Mouse (Mus musculus): Measurements from ENCODE around the gene Stk32c. TPM values are rescaled to one million over a fixed set of nuclear protein-coding genes. Genes with fewer than 3 reads are reported as not detected.

Stk32c gene
- polyA plus RNA-seq, 1 experiment from 2014 or later: 0.26 TPM

DNA sequence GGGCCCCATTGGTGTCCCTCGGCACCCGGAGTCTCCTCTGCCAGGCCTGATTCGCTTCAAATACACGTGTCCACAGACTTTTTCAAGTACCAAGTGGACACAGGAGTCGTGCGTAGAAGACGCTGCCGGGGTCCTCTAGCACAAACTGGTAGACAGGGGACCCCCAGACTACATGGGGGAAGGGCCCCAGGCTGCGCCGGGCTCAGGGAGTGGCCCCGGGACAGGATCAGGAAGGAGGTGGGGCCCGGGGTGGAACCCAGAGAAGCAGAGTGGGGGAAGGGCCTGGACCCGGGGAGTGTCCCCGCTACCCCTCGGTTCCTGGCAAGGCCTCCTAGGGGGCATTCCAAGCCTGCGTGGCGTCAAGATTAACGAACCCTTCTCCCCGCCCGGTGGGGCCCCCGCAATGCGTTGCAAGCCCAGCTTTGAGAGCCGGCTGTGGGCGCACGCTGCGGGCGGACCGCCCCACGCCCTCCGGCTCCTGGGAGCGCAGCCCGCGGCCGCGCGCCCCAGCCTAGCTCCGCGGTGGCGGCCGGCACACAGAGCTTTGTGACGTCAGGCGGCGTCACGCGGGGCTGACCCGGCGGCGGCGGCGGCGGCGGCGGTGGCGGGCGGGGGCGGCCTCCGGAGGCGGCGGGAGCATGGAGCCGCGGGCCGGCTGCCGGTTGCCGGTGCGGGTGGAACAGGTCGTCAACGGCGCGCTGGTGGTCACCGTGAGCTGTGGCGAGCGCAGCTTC lies 34.9 kb upstream of the Stk32c start, which contains the start of gene Pwwp2b:
TSS of gene Pwwp2b (plus strand) at position 602 of the 734 bp plus-strand sequence.
- Histone ChIP-seq H3K27ac (peak within 1 kb of the TSS; percentile 37; the same call in 1 of the 2 replicates), H3K36me3 (no peaks in the 10 kb centered on the region), H3K9ac (peak within 1 kb of the TSS; percentile 73), H3K4me3 (peak within 1 kb of the TSS; percentile 66), H3K4me2 (replicated peaks) (peak within 1 kb of the TSS; percentile 95), H3K9me3 (no peaks in the 10 kb centered on the region), H3K27me3 (peaks cover 10% of the 10 kb centered on the region; the same call in 1 of the 2 replicates), H3K4me1 (peaks cover 40% of the 10 kb centered on the region)
- under 1% methylated on average over 70 of the region's 72 CpGs for WGBS
- peak; percentile 50; the same call in 1 of the 2 replicates for ATAC-seq (ENCODE audit: insufficient number of reproducible peaks, insufficient read depth, low FRiP score, low TSS enrichment)

DNA sequence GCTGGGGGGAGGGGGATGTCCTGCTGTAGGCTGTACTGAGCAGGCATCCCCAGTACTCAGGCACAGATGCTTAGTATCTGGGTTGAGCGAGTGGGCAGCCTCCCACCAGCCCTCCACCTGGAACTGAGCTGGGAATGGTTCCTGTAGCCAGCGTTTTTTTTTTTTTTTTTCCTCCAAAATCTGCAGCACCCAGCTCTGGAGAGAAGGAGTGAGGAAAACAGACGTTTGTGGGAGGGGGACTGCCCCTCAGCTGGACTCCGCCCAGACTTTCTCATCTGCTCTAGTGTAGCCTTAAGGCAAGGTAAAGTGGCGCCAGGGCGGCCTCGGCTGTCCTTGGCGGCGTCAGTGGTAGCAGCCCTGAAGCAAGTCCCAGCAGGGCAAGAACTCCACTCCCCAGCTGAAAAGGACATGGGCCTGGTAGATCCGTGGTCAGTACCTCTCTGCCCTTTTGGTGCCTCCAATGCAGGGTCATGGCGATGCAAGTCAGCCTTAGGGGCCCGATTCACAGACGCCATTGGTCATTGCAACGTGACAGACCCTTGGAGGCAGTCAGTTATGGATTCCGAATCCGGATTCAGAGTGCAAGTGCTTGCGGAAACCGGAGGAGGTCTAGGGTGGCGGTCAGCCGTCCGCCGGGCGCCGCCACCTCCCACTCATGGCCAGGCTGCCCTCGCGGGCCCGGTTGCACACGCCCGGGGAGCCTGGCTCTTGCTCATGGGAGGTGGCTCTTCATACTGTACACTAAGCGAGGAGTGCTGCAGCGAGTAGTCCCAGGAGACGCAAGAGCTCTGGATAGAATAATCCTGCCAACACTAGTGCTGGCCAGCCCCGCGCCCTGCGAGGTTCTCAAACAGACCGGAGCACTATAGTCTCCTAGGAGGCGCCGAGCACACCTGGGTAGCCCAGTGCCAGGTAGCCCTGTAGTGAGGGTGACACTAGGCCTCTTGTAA lies 34.1 kb upstream of the Stk32c start:
- Histone ChIP-seq H3K36me3 (no peaks in the 10 kb centered on the region), H3K9ac (peak overlapping the region; percentile 73), H3K9me3 (no peaks in the 10 kb centered on the region), H3K27me3 (peaks cover 10% of the 10 kb centered on the region; the same call in 1 of the 2 replicates), H3K4me2 (replicated peaks) (peak overlapping the region; percentile 95), H3K4me1 (peaks cover 39% of the 10 kb centered on the region), H3K27ac (0 out of 2 replicates have a peak overlapping the region, but pooled peaks have one; percentile 37), H3K4me3 (peak overlapping the region; percentile 66)
- peak; percentile 53 for ATAC-seq (ENCODE audit: insufficient number of reproducible peaks, insufficient read depth, low FRiP score, low TSS enrichment)
- WGBS: 2% methylated on average over 38 of the region's 38 CpGs

DNA sequence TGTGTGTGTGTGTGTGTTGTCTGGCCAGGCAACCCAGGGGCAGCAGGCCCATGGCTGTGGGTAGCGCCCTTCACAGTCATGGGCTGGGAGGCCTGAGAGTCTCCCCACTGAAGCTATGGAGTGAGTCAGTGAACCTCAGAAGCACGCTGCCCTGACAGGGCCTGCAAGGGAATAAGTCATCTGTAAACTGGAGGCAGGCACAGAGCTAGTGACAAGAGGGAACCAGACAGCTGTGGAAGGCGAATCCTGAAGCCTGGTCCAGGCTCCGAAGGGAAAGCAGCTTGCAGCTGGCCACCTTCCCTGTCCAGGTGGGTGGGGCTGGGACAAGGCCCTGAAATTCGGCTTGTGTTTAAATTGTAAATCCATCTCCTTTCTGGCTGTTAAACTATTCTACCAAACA lies 33.0 kb upstream of the Stk32c start:
- Histone ChIP-seq H3K9ac (no peak overlapping the region), H3K9me3 (no peaks in the 10 kb centered on the region), H3K4me3 (no peak overlapping the region), H3K27ac (no peak overlapping the region), H3K4me1 (peaks cover 33% of the 10 kb centered on the region), H3K36me3 (no peaks in the 10 kb centered on the region), H3K27me3 (peaks cover 15% of the 10 kb centered on the region; the same call in 1 of the 2 replicates), H3K4me2 (replicated peaks) (no peak overlapping the region)
- 68% methylated on average over 5 of the region's 5 CpGs for WGBS
- no peak for ATAC-seq (ENCODE audit: insufficient number of reproducible peaks, insufficient read depth, low FRiP score, low TSS enrichment)

DNA sequence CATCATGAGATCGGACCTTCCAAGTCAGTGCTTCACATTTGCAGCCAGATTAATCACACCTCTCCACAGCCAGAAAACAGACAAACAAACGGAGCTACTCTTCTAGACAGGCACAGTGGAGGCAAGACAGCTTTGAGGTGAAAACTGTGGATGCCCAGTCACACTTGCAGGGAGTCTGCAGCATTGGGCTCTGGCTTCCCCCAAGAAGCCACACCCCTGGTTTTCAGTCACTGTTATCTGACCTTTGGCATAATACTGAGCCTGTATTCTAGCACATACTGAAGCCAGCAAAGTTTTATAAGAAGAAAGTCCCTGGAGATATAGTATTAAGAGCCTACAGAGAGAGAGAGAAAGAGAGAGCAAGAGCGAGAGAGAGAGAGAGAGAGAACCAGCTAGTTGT lies 26.3 kb upstream of the Stk32c start:
- H3K9ac ChIP-seq: no peak overlapping the region
- 72% methylated on average over 3 of the region's 3 CpGs for WGBS

DNA sequence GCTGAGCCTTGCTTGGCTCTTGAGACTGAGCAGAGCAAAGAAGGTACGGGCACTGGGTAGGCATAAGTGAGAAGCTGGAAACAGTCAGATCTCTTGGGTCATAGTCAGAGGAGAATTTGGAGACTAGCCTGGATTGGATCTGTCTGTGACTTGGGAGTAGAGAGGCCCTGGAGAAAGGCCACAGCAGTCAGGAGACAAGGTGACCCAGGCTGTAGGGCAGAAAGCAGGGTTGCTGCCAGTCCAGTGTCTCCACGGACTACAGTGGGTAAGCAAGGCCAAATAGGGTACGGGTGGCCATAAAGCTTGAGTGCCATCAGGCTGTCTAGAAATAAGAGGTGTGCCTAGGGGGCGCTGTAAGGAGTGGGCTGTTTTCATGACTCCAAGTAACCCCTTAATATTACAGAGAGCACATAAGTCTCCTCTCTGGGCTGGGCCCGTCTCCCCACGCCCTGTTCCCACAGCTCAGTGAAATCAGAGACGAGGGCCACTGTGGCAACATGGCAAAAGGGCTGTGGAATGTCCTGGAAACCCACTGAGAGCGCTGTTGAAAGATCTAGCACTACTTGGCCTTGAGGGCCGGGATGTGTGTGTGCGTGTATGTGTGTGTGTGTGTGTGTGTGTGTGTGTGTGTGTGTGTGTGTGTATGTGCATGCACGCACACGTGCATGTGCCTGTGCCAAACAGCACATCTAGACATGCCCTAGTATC lies 22.7 kb upstream of the Stk32c start:
- no peak for ATAC-seq (ENCODE audit: insufficient number of reproducible peaks, insufficient read depth, low FRiP score, low TSS enrichment)
- WGBS: 78% methylated on average over 12 of the region's 12 CpGs
- no peak overlapping the region for H3K4me3 ChIP-seq

More for the DNA sequence above, 26.3 kb upstream of the Stk32c start:
- Histone ChIP-seq H3K4me2 (replicated peaks) (no peak overlapping the region), H3K4me1 (peaks cover 8% of the 10 kb centered on the region), H3K9me3 (no peaks in the 10 kb centered on the region), H3K27me3 (0 out of 2 replicates have a peak, but pooled peaks cover 4% of the 10 kb centered on the region), H3K4me3 (no peak overlapping the region), H3K27ac (no peak overlapping the region), H3K36me3 (no peaks in the 10 kb centered on the region)
- ATAC-seq (ENCODE audit: insufficient number of reproducible peaks, insufficient read depth, low FRiP score, low TSS enrichment): no peak

DNA sequence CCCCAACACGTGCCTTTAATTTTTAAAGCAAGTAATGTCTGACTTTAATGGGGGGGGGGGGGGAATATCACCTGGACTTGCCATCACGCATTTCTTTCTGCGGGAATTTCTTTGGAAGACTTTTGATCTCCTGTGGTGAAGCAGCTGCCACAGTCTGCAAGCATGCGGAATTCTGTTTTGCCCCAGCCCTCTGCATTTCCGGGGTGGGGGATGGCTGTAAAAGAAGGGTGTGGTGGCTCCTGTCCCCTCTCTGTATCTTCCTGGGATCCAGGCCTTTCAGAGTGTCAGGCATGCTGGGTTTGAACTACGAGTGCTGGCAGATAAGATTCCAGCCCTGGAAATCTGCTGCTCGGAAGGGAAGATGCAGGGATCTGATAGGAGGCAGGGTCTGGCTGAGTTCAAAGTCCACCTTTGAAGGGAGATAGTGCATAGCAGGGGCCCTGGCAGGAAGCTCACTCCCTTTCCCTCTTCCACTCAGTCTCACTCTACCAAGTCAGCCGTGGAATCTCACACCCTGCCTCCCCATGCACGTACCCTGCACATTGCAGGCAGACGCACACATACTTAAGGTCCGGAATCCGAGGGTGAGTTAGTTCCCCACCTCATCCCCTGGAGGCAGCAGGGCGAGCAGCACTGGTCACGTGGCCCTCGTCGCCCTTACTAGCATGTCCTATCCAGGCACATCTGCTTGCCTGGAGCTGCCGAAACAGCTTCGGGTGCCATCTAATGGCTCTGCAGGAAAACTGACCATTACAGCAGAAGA lies 21.5 kb upstream of the Stk32c start:
- H3K4me3 ChIP-seq: no peak overlapping the region
- H3K27me3 ChIP-seq: no peaks in the 10 kb centered on the region
- no peak overlapping the region for H3K27ac ChIP-seq
- H3K9ac ChIP-seq: no peak overlapping the region
- WGBS: 8% methylated on average over 18 of the region's 18 CpGs
- peak overlapping the region; percentile 19; the same call in 1 of the 2 replicates for H3K4me2 ChIP-seq (replicated peaks)
- peaks cover 17% of the 10 kb centered on the region for H3K4me1 ChIP-seq
- no peak for ATAC-seq (ENCODE audit: insufficient number of reproducible peaks, insufficient read depth, low FRiP score, low TSS enrichment)
- H3K9me3 ChIP-seq: no peaks in the 10 kb centered on the region
- H3K36me3 ChIP-seq: no peaks in the 10 kb centered on the region

More for the DNA sequence above, 22.7 kb upstream of the Stk32c start:
- H3K4me1 ChIP-seq: peaks cover 17% of the 10 kb centered on the region
- no peak overlapping the region for H3K4me2 ChIP-seq (replicated peaks)
- H3K9me3 ChIP-seq: no peaks in the 10 kb centered on the region
- no peaks in the 10 kb centered on the region for H3K27me3 ChIP-seq
- H3K27ac ChIP-seq: no peak overlapping the region
- H3K36me3 ChIP-seq: no peaks in the 10 kb centered on the region
- H3K9ac ChIP-seq: no peak overlapping the region

DNA sequence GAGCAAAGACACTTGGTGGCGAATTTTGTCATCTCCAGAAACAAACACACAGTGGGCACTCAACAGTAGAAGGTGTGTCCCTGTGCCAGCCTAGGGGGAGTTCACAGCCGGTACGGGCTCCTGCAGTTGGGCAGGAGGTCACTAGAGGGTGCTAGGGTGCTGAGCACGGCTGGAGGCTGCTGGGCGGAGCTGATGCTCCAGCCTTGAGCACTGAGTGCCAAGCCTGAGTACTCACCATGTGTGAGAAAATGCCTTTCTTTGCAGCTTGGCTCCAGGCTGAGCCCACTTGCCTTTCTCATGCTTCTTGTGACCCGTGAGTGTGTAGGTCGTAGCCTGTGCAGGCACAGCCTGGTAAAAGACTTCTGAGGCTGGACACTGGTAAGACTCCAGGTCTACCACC lies 20.6 kb upstream of the Stk32c start:
- no peak overlapping the region; the same call in 1 of the 2 replicates for H3K4me2 ChIP-seq (replicated peaks)
- under 1% methylated on average over 7 of the region's 7 CpGs for WGBS
- H3K9me3 ChIP-seq: no peaks in the 10 kb centered on the region
- H3K27me3 ChIP-seq: no peaks in the 10 kb centered on the region
- peaks cover 17% of the 10 kb centered on the region for H3K4me1 ChIP-seq
- no peaks in the 10 kb centered on the region for H3K36me3 ChIP-seq
- H3K9ac ChIP-seq: no peak overlapping the region
- no peak overlapping the region for H3K27ac ChIP-seq
- ATAC-seq (ENCODE audit: insufficient number of reproducible peaks, insufficient read depth, low FRiP score, low TSS enrichment): no peak; the same call in 1 of the 2 replicates
- no peak overlapping the region for H3K4me3 ChIP-seq

DNA sequence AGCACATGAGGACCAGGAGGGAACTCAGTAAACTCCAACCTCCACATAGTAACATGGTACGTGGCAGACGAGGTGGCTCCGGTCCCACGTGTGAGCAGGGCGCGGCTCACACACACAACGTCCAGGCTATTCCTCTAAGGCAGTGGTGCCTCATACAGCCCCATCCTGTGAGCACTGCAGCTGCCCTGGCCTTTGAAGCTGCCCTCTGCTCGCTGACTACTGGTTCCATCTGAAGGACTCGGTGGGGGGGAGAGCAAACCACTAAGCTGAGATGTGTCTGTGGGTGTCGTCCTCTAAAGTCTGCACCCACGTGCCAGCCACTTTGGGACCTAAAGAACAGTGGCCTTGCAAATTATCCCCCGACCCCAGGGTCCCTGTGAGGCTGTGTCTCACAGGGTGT lies 17.1 kb upstream of the Stk32c start:
- Histone ChIP-seq H3K4me2 (replicated peaks) (no peak overlapping the region), H3K4me1 (peaks cover 17% of the 10 kb centered on the region), H3K9ac (no peak overlapping the region), H3K27me3 (no peaks in the 10 kb centered on the region), H3K4me3 (no peak overlapping the region), H3K9me3 (no peaks in the 10 kb centered on the region), H3K27ac (no peak overlapping the region), H3K36me3 (no peaks in the 10 kb centered on the region)
- 78% methylated on average over 12 of the region's 12 CpGs for WGBS
- ATAC-seq (ENCODE audit: insufficient number of reproducible peaks, insufficient read depth, low FRiP score, low TSS enrichment): no peak

DNA sequence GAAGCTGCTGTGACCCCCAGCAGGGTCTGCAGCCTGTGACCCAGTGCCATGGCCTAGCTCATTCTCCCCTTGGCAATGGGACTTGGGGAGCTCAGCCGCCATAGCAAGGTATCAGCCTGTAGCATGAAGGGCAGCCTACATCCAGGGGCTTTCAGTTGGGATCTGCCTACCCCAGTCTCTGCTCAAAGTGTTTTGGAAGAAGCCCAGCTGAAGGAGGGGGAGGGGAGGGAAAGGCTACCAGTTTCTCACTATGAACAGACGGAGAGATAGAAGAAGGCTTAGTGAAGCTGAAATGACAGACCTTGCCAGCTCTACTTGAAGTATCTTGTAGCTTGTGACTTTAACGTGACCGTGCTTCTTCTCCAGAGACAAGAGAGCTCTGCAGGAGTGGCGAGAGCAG lies 16.7 kb upstream of the Stk32c start:
- H3K9ac ChIP-seq: no peak overlapping the region
- no peak overlapping the region for H3K4me2 ChIP-seq (replicated peaks)
- ATAC-seq (ENCODE audit: insufficient number of reproducible peaks, insufficient read depth, low FRiP score, low TSS enrichment): no peak
- H3K27ac ChIP-seq: no peak overlapping the region
- H3K4me1 ChIP-seq: peaks cover 13% of the 10 kb centered on the region
- H3K36me3 ChIP-seq: no peaks in the 10 kb centered on the region
- H3K27me3 ChIP-seq: no peaks in the 10 kb centered on the region
- no peaks in the 10 kb centered on the region for H3K9me3 ChIP-seq
- 69% methylated on average over 5 of the region's 5 CpGs for WGBS
- H3K4me3 ChIP-seq: no peak overlapping the region

DNA sequence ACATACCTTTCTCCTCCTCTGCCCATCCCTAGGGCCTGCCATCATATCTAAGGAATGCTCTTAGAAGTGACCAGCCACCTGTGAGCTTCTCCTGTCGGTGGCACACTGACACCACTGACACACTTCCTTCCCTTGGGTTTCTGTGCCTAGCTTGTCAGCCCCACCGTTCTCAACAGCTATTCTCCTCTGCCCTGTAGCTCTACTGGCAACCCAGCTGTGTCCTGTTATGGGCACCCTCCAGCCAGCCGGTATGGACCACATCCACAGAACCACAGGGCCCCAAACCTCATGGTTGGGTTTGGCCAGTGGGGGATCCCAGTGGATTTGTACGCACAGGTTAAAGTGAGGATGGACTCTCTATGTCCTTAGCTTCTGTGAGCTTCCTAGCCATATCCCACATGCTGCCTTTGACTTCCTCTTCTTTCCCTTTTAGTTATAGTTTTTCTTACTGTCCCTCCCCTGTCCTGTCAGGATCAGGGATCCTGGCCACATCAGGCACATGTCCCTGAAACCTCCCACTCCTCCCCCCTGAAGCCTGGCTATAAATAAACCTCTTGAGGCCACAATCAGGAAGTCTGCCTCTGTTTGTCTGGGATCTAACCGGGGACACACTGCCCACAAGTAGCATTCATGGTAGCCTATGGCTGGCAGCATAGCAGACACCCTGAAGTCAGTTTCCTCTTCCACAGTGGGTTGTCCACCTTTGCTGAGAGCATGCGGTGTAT lies 15.5 kb upstream of the Stk32c start:
- Histone ChIP-seq H3K27ac (no peak overlapping the region), H3K4me1 (peaks cover 1% of the 10 kb centered on the region; the same call in 1 of the 2 replicates)

More for the DNA sequence above, 15.5 kb upstream of the Stk32c start:
- ATAC-seq (ENCODE audit: insufficient number of reproducible peaks, insufficient read depth, low FRiP score, low TSS enrichment): no peak
- no peaks in the 10 kb centered on the region for H3K9me3 ChIP-seq
- no peaks in the 10 kb centered on the region for H3K36me3 ChIP-seq
- H3K4me3 ChIP-seq: no peak overlapping the region
- no peak overlapping the region for H3K4me2 ChIP-seq (replicated peaks)
- H3K27me3 ChIP-seq: no peaks in the 10 kb centered on the region
- no peak overlapping the region for H3K9ac ChIP-seq
- 70% methylated on average over 6 of the region's 6 CpGs for WGBS

Measured in embryonic facial prominence, embryonic 12.5 days (tissue).